Mouse (Mus musculus) lung, embryonic 15.5 days (tissue): ENCODE data around the gene Fam216a. TPM values are rescaled to one million over a fixed set of nuclear protein-coding genes. Genes with fewer than 3 reads are reported as not detected.

ENCODE experiments used
- ATAC-seq: fragments of 200-750 bp; cut with Nextera tagmentation; 2 replicates; pipeline ENCODE4 v1.8.0; 2017; ENCODE audit warnings: moderate number of reproducible peaks, borderline replicate concordance; ENCODE audit not compliant: low FRiP score, low TSS enrichment; ENCODE audit errors: extremely low read depth
- H3K27ac ChIP-seq: fragments of 300-500 bp; sonication (generic); 2 replicates; pipeline ENCODE4 v1.5.1; 2015; ENCODE audit warnings: moderate library complexity, mild to moderate bottlenecking, inconsistent platforms
- H3K27me3 ChIP-seq: fragments of 300-500 bp; sonication (generic); 2 replicates; pipeline ENCODE4 v1.6.1; 2015; ENCODE audit warnings: inconsistent platforms
- H3K36me3 ChIP-seq: fragments of 300-500 bp; sonication (generic); 2 replicates; pipeline ENCODE4 v1.6.1; 2015; ENCODE audit warnings: inconsistent platforms
- H3K4me1 ChIP-seq: fragments of 300-500 bp; sonication (generic); 2 replicates; pipeline ENCODE4 v1.6.1; 2015; ENCODE audit warnings: inconsistent platforms
- H3K4me2 ChIP-seq: fragments of 300-500 bp; sonication (generic); 2 replicates; pipeline ENCODE4 v1.6.1; 2015; ENCODE audit warnings: inconsistent platforms, mild to moderate bottlenecking, moderate library complexity
- H3K4me3 ChIP-seq: fragments of 300-500 bp; sonication (generic); 2 replicates; pipeline ENCODE4 v1.5.1; 2015; ENCODE audit warnings: mild to moderate bottlenecking, inconsistent platforms
- H3K9ac ChIP-seq: fragments of 300-500 bp; sonication (generic); 2 replicates; pipeline ENCODE4 v1.6.1; 2015; ENCODE audit warnings: inconsistent platforms
- H3K9me3 ChIP-seq: fragments of 300-500 bp; sonication (generic); 2 replicates; pipeline ENCODE4 v1.6.1; 2016; ENCODE audit warnings: inconsistent platforms
- WGBS: fragments of 180-500 bp; shearing (Covaris S2); methylation state at CpG from one replicate; pipeline ENCODE4 v1.1.7; 2015; 5-methylcytosine and 5-hydroxymethylcytosine counted together
- polyA plus RNA-seq: library from polyadenylated mRNA; unstranded; fragments of >200 nt; fragmentation: Nextera tagmentation; extraction: Ambion mirVana; gene quantifications from 2 replicates; pipeline ENCODE4 v1.2.1, GENCODE M21; 2015

The Fam216a gene
- polyA plus RNA-seq, 1 experiment from 2014 or later: 72.4 TPM

GRCm38 (mm10) chr5:122318100-122318499 lies 54.1 kb downstream of the Fam216a start:
- Histone ChIP-seq H3K36me3 (peaks cover 16% of the 10 kb centered on the region), H3K27me3 (no peaks in the 10 kb centered on the region), H3K4me1 (peaks cover 25% of the 10 kb centered on the region; the same call in 1 of the 2 replicates), H3K4me3 (no peak overlapping the region), H3K27ac (no peak overlapping the region), H3K9me3 (no peaks in the 10 kb centered on the region), H3K4me2 (no peak overlapping the region), H3K9ac (no peak overlapping the region)
- WGBS: 70% methylated on average over 3 of the region's 3 CpGs
- ATAC-seq: no peak

DNA sequence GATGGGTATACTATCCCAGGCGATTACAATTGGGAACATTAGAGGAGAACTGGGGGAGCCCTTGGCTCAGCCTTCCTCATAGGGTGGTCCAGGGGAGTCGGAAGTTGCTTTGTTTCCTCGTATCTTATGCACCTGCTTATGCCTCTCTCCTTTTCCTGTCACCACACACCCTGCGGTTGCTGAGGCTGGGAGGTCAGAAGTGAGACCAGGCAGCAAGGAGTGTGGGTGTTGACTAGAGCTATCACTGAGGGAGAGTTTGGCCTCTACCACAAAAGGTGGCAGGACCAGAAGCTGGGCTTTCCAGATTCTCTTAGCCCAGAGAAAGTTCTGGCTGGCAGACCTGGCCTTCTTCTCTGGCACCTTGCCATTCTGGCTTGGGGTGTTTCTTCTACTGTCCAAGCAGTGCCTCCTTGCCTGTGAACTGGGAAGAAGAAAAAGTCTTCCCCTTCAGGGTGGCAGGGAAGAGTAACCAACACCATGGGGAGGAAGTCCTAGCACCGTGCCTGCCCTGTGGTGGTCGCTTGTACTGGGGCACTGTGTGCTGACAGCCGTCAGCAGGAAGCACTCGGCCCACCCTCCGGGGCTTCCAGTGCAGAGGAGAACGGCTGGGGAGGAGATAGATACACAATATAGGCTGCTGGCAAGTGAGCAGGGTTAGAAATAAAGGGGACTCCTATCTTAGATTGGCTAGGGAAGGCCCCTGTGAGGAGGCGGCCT lies 54.7 kb downstream of the Fam216a start:
- H3K27ac ChIP-seq: no peak overlapping the region
- 72% methylated on average over 11 of the region's 11 CpGs for WGBS
- H3K36me3 ChIP-seq: peaks cover 16% of the 10 kb centered on the region
- H3K4me2 ChIP-seq: no peak overlapping the region
- no peak overlapping the region for H3K4me3 ChIP-seq
- ATAC-seq: no peak
- H3K27me3 ChIP-seq: no peaks in the 10 kb centered on the region
- H3K9ac ChIP-seq: no peak overlapping the region
- H3K9me3 ChIP-seq: no peaks in the 10 kb centered on the region
- H3K4me1 ChIP-seq: peaks cover 27% of the 10 kb centered on the region

- H3K9ac ChIP-seq: no peak overlapping the region
- WGBS: 46% methylated on average over 20 of the region's 20 CpGs
- 0 out of 2 replicates have a peak, but pooled peaks cover 4% of the 10 kb centered on the region for H3K36me3 ChIP-seq
- H3K4me3 ChIP-seq: no peak overlapping the region
- H3K27me3 ChIP-seq: no peaks in the 10 kb centered on the region
- peaks cover 36% of the 10 kb centered on the region for H3K4me1 ChIP-seq
- H3K4me2 ChIP-seq: no peak overlapping the region
- H3K9me3 ChIP-seq: no peaks in the 10 kb centered on the region
- ATAC-seq: peak; percentile 86
- H3K27ac ChIP-seq: peak overlapping the region; percentile 42
These were observed 57.0 kb downstream of the Fam216a start for GRCm38 (mm10) chr5:122314966-122315667.

Other genes with a start within 250 kb of the Fam216a start
- gene Ccdc63, start 231.5 kb downstream of the Fam216a start, polyA plus RNA-seq: not detected in 2 replicates
- gene Ppp1cc, start 214.1 kb downstream of the Fam216a start, polyA plus RNA-seq: 263 and 264 TPM in 2 replicates
- 4.0 and 4.7 TPM in 2 replicates for gene Hvcn1, start 165.6 kb downstream of the Fam216a start, polyA plus RNA-seq
- 6.3 and 7.0 TPM in 2 replicates for gene Tctn1, start 107.9 kb downstream of the Fam216a start, polyA plus RNA-seq
- 7.6 and 8.7 TPM in 2 replicates for gene Pptc7, start 88.0 kb downstream of the Fam216a start, polyA plus RNA-seq
- gene Rad9b, start 18.1 kb downstream of the Fam216a start, polyA plus RNA-seq: 7.7 and 9.2 TPM in 2 replicates
- gene Vps29, start 18.0 kb downstream of the Fam216a start, polyA plus RNA-seq: 211 and 224 TPM in 2 replicates
- gene Gpn3, start 488 bp downstream of the Fam216a start, polyA plus RNA-seq: 70.5 and 70.7 TPM in 2 replicates
- 152 and 160 TPM in 2 replicates for gene Arpc3, start 19.5 kb upstream of the Fam216a start, polyA plus RNA-seq
- 43.9 and 46.2 TPM in 2 replicates for gene Anapc7, start 49.3 kb upstream of the Fam216a start, polyA plus RNA-seq
- 31.3 and 37.3 TPM in 2 replicates for gene Atp2a2, start 129.9 kb upstream of the Fam216a start, polyA plus RNA-seq
- 36.3 and 37.3 TPM in 2 replicates for gene Ift81, start 242.2 kb upstream of the Fam216a start, polyA plus RNA-seq